Mouse (Mus musculus) bone marrow, adult 2 months (tissue): ENCODE data around the gene Rpl10-ps3.

Source experiments
- CTCF ChIP-seq: fragments of 200-500 bp; IDR thresholded peaks from 2 replicates; pipeline ENCODE4 v1.5.1; 2011; ENCODE audit warnings: low read length, control low read depth; ENCODE audit not compliant: control insufficient read depth, insufficient read depth
- POLR2A ChIP-seq: fragments of 200-500 bp; IDR thresholded peaks from 2 replicates; pipeline ENCODE4 v1.6.1; 2011; ENCODE audit warnings: low read depth, mild to moderate bottlenecking, control low read depth, low read length, borderline replicate concordance; ENCODE audit not compliant: control insufficient read depth

- TF ChIP-seq CTCF (no peak), POLR2A (no peak)
These were observed 40.8 kb downstream of the Rpl10-ps3 start for GRCm38 (mm10) chr9:50304004-50304403.
